Mouse (Mus musculus): ENCODE data around the gene Ndufb2. TPM values are rescaled to one million over a fixed set of nuclear protein-coding genes. Genes with fewer than 3 reads are reported as not detected.
A peak's percentile ranks its signal among the peaks of the same experiment; 100 is the strongest.

The Ndufb2 gene
- total and polyA plus RNA-seq, 2 experiments from 2014 or later, result 838 to 1,229 TPM

DNA sequence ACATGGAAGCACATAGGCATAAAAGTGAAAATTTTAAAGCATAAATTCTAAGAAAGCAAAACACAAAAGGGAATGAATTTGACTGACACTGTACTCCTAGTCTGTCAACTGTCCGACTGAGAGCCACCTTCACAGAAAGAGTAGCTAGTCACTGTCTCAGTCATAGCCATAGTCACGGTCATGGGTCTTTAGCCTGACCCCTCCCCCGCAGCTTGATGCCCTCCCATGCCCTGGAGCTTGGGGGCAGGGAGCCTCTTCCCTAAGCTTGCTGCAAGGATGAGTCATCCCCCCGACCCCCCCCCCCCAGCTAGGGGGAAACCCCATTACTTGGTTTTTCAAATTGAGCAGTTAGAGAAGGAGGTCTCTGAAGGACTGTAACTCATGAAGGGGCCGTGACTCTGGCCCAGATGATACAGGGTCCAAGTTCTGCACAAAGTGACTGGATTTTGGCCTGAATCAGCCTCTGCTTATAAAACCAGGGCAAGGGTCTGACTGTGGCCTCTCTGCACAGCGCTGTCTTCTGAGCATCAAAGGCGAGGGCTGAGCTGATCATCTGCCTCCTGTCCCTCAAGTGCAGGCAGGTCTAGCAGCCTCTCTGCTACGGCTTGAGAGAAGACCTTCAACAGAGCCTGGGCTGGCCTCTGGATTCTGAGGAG, 40.3 kb upstream of the Ndufb2 start:
- Histone ChIP-seq H3K27me3 (ENCODE audit: control insufficient read depth, insufficient read depth, low read length) (no peaks in the 10 kb centered on the region), H3K27ac (ENCODE audit: low read depth) (no peak overlapping the region), H3K4me2 (ENCODE audit: low read depth, low read length) (no peak overlapping the region), H3K4me1 (ENCODE audit: control insufficient read depth, insufficient read depth) (no peaks in the 10 kb centered on the region), H3K9me3 (replicated peaks; ENCODE audit: control insufficient read depth, low read length) (no peaks in the 10 kb centered on the region), H3K9ac (replicated peaks; ENCODE audit: low read depth, low read length) (no peak overlapping the region), H3K36me3 (replicated peaks; ENCODE audit: control insufficient read depth, insufficient read depth, low read length) (no peaks in the 10 kb centered on the region), H3K4me3 (ENCODE audit: low read depth, low read length) (no peak overlapping the region)
- WGBS, result 55% methylated on average over 8 of the region's 8 CpGs
- no peak for ATAC-seq (ENCODE audit: insufficient read depth, low read depth)
- TF ChIP-seq CTCF (IDR thresholded peaks at IDR 0.05; ENCODE audit: low read depth) (no peak), EP300 (IDR thresholded peaks at IDR 0.05; ENCODE audit: low read depth) (no peak)
- DNase-seq (ENCODE audit: low spot score), result no peak

DNA sequence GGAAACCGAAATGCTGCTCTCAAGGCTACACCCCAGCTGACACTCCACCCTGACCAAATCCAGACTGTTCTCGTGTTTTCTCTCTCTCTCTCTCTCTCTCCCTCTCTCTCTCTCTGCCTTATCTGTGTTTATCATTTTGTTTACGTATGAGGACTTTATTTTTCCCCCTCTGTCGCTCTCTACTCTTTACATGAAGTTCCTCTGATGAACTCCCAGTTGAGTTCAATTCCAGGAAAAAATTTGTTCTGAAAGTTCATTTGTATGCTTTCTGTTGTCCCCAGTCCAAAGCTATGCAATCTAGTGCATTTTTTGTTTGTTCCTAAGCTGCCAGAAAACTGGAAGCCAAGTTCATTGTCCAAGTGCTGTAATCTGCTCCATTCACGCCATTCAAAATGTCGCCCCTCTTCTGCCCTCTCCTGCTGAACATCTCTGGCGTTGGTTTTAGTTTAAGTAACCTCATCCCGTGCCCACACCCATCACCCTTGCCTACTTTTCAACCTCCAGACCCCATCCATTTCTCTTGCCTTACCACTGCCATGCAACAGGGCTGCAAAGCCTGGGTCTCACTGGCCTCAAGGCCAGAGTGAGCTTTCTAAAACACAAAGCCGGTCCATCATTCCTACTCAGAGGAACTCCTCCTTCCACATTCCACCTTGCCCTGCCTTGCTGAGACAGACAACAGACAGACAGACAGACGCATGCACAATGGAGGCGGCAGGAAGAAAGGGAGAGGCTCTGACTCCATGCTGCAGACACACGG, 37.3 kb upstream of the Ndufb2 start:
- H3K36me3 ChIP-seq (replicated peaks; ENCODE audit: control insufficient read depth, insufficient read depth, low read length), result no peaks in the 10 kb centered on the region
- H3K9ac ChIP-seq (replicated peaks; ENCODE audit: low read depth, low read length), result no peak overlapping the region
- H3K27me3 ChIP-seq (ENCODE audit: control insufficient read depth, insufficient read depth, low read length), result no peaks in the 10 kb centered on the region
- ATAC-seq (ENCODE audit: insufficient read depth, low read depth) (no peak), DNase-seq (ENCODE audit: low spot score) (no peak)
- H3K4me1 ChIP-seq (ENCODE audit: control insufficient read depth, insufficient read depth), result no peaks in the 10 kb centered on the region
- H3K9me3 ChIP-seq (replicated peaks; ENCODE audit: control insufficient read depth, low read length), result no peaks in the 10 kb centered on the region
- WGBS, result 63% methylated on average over 12 of the region's 12 CpGs
- TF ChIP-seq EP300 (IDR thresholded peaks at IDR 0.05; ENCODE audit: low read depth) (no peak), CTCF (IDR thresholded peaks at IDR 0.05; ENCODE audit: low read depth) (no peak)
- peak overlapping the region; percentile 80 for H3K4me2 ChIP-seq (ENCODE audit: low read depth, low read length)
- 0 out of 2 replicates have a peak overlapping the region, but pooled peaks have one; percentile 5 for H3K4me3 ChIP-seq (ENCODE audit: low read depth, low read length)
- H3K27ac ChIP-seq (ENCODE audit: low read depth), result peak overlapping the region; percentile 64

DNA sequence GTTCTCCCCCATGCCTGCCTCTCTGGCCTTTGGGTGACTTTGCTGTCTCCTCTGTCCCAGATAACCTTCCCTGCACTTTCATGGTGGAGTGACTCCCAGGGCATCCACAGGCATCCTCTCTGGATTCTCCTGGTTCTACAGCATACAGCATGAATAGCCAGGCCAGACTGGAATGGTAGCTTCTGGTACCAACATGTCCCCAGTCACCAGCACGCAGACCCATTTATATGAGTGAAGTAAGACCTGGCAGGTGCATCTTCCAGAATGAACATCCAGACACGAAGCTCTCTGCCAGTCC, 36.8 kb upstream of the Ndufb2 start:
- Histone ChIP-seq H3K4me1 (ENCODE audit: control insufficient read depth, insufficient read depth) (no peaks in the 10 kb centered on the region), H3K9ac (replicated peaks; ENCODE audit: low read depth, low read length) (no peak overlapping the region), H3K27me3 (ENCODE audit: control insufficient read depth, insufficient read depth, low read length) (no peaks in the 10 kb centered on the region), H3K27ac (ENCODE audit: low read depth) (peak overlapping the region; percentile 64; the same call in 1 of the 2 replicates), H3K4me3 (ENCODE audit: low read depth, low read length) (no peak overlapping the region), H3K9me3 (replicated peaks; ENCODE audit: control insufficient read depth, low read length) (no peaks in the 10 kb centered on the region), H3K4me2 (ENCODE audit: low read depth, low read length) (peak overlapping the region; percentile 80), H3K36me3 (replicated peaks; ENCODE audit: control insufficient read depth, insufficient read depth, low read length) (no peaks in the 10 kb centered on the region)
- DNase-seq (ENCODE audit: low spot score), result no peak
- WGBS, result 65% methylated on average over 2 of the region's 2 CpGs
- ATAC-seq (ENCODE audit: insufficient read depth, low read depth), result no peak
- no peak for TF ChIP-seq CTCF (IDR thresholded peaks at IDR 0.05; ENCODE audit: low read depth)
- TF ChIP-seq EP300 (IDR thresholded peaks at IDR 0.05; ENCODE audit: low read depth), result no peak

DNA sequence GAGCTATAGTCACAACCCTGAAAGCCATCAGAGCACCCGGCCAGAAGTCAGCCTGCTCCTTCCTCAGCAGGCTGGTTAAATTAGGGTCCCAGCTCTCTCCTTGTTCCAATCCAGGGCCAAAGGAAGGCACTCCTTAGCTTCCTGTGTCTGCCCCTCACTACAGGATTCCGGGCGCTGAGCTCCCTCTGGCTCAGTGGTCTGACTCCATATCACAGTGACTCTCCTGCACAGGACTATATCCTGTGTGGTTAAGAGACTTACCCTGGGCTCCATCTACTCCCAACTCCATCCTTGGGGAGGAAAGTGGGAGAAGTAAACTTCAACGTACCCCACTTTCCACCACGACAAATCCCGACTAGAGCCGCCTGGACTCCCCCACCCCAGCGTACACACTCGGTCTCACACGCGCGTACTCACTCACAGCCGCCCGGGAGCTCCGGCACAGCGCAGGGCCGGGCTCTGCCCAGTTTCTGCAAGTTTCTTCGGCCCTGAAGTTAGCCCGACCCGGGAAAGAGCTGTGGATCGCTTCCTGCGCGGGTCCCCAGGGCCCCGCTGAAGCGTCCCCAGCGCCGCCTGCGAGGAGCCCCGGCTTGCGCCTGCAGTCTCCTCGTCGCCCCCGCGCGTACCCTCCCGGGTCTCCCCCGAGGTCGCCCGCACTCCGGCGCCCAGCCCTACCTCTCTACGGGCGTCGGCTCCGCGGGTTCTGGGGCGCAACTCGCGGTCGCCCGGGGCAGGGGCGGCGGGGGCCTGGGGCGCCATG, 35.3 kb upstream of the Ndufb2 start:
- no peaks in the 10 kb centered on the region for H3K27me3 ChIP-seq (ENCODE audit: control insufficient read depth, insufficient read depth, low read length)
- H3K27ac ChIP-seq (ENCODE audit: low read depth), result peak overlapping the region; percentile 88
- DNase-seq (ENCODE audit: low spot score), result no peak
- TF ChIP-seq EP300 (IDR thresholded peaks at IDR 0.05; ENCODE audit: low read depth) (no peak), CTCF (IDR thresholded peaks at IDR 0.05; ENCODE audit: low read depth) (no peak)
- peak overlapping the region; percentile 77 for H3K4me3 ChIP-seq (ENCODE audit: low read depth, low read length)
- peak overlapping the region; percentile 84 for H3K9ac ChIP-seq (replicated peaks; ENCODE audit: low read depth, low read length)
- 1% methylated on average over 51 of the region's 54 CpGs for WGBS
- peak overlapping the region; percentile 80 for H3K4me2 ChIP-seq (ENCODE audit: low read depth, low read length)
- no peaks in the 10 kb centered on the region for H3K9me3 ChIP-seq (replicated peaks; ENCODE audit: control insufficient read depth, low read length)
- H3K36me3 ChIP-seq (replicated peaks; ENCODE audit: control insufficient read depth, insufficient read depth, low read length), result no peaks in the 10 kb centered on the region
- peak; percentile 66 for ATAC-seq (ENCODE audit: insufficient read depth, low read depth)
- H3K4me1 ChIP-seq (ENCODE audit: control insufficient read depth, insufficient read depth), result no peaks in the 10 kb centered on the region

DNA sequence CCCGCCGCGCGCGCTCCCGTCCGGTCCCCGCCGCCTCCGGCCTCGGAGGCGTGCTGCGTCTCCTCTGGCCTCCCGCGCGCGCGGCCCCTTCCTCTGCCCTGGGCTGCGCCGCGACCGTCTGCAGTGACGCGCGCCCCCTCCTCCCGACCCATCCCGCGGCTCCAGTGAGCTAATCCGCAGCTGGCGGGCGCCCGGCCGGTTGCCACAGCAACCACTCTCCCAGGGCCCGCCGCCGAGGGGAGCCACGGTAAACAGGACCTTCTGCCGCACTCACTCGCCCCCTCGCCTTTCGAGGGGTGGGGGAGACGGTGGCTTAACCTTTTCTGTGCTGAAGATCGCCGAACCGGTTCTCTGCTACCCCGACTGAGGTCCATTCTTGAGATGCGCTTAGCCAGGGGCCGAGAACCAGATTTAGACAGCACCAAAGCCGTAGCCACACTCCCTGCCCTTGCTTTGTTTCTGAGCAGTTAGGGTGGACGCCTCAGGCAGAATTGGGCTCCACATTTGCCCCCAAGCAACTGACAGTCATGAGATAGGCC, 34.6 kb upstream of the Ndufb2 start, which contains the start of gene Dennd2a:
Dennd2a (minus strand) TSS at position 145 of the 539 bp plus-strand sequence.
- Histone ChIP-seq H3K9ac (replicated peaks; ENCODE audit: low read depth, low read length) (peak within 1 kb of the TSS; percentile 84), H3K4me3 (ENCODE audit: low read depth, low read length) (peak within 1 kb of the TSS; percentile 77), H3K27ac (ENCODE audit: low read depth) (peak within 1 kb of the TSS; percentile 88), H3K4me1 (ENCODE audit: control insufficient read depth, insufficient read depth) (no peaks in the 10 kb centered on the region), H3K9me3 (replicated peaks; ENCODE audit: control insufficient read depth, low read length) (no peaks in the 10 kb centered on the region), H3K4me2 (ENCODE audit: low read depth, low read length) (peak within 1 kb of the TSS; percentile 80), H3K36me3 (replicated peaks; ENCODE audit: control insufficient read depth, insufficient read depth, low read length) (no peaks in the 10 kb centered on the region), H3K27me3 (ENCODE audit: control insufficient read depth, insufficient read depth, low read length) (no peaks in the 10 kb centered on the region)
- DNase-seq (ENCODE audit: low spot score), result peak; percentile 65
- WGBS, result 2% methylated on average over 30 of the region's 50 CpGs
- ATAC-seq (ENCODE audit: insufficient read depth, low read depth), result peak; percentile 85
- TF ChIP-seq EP300 (IDR thresholded peaks at IDR 0.05; ENCODE audit: low read depth), result no peak
- no peak for TF ChIP-seq CTCF (IDR thresholded peaks at IDR 0.05; ENCODE audit: low read depth)
